Mouse (Mus musculus) c-Kit-positive CD71-negative TER-119-negative erythroid progenitor cells, embryonic 14.5 days (primary cell): ENCODE data around the gene Cryba4.

Experiments
- DNase-seq: peaks from one replicate; pipeline ENCODE4 v3.0.0-alpha.2; 2013; ENCODE audit warnings: low read depth

Gene Cryba4

DNA sequence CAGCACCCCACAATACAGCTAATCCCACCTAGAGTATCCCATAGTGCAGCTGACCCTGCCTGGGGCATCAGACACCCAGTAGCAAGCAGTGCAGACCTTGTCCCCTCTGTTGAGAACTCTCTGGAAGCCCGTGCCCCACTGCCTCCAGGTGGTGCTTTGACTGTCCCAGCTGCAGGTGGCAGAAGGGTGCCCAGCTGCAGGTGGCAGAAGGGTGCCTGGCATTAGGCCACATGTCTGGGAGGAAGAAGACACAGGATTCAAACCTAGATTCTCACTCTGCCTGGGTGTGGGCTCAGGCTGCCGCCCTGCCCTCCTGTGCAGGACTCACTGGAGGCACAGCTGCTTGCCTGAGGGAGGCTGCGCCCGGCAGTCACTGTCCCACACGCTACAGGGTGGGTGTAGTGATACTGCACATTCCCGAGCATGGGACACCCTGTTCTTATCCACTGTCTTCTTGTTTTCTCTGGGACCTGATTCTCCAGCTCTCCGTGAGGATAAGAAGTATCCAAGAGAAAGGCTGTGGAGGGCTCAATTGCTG is 33.3 kb upstream of the Cryba4 start:
- no peak for DNase-seq

DNA sequence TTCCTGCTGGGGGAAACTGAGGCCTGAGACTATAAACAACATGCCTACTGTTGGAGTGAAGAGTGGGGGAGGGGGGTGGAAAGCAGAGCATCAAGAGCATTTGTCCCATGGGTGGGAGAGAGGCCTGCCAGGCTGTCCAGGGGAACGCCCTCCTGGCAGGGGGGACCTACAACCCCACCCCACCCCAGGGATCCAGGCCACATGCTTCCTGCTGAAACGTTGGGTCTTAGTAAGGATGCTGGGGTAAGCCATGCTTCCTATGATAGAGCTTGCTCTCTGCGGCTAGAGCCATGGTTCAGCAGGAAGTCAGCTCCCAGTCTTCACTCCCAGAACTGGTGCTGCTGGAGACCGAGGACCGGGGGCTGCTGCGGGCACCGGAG is 31.9 kb upstream of the Cryba4 start:
- no peak for DNase-seq

DNA sequence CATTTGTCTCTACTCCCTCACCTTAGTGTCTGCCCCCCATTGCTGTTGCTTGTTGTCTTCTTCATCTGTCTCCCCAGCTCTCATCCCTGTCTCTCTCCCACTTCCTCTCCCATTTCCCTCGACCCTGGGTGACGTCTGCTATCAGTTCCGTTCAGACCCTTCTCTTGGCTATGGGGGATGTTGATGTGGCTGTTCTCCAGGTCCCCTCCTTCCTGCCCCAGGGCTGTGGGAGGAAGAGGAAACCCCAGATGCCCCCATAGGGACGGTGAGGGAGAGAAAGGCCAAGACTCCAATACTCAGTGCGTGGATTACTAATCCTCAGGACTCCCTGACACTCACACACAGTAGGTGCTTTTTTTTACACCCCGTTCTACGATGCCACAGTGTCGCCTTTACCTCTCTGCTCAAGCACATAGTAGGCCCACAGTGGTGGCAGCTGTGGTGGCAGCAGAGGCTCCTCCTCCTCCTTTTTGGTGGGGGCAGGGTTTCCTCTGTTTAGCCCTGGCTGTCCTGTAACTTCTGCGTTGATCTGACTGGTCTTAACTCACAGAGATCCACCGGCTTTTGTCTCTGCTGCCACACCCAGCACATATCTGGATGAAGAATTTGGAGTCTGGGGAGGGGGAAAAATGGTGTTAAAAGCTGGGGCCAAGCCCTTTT is 31.4 kb upstream of the Cryba4 start:
- DNase-seq = no peak

DNA sequence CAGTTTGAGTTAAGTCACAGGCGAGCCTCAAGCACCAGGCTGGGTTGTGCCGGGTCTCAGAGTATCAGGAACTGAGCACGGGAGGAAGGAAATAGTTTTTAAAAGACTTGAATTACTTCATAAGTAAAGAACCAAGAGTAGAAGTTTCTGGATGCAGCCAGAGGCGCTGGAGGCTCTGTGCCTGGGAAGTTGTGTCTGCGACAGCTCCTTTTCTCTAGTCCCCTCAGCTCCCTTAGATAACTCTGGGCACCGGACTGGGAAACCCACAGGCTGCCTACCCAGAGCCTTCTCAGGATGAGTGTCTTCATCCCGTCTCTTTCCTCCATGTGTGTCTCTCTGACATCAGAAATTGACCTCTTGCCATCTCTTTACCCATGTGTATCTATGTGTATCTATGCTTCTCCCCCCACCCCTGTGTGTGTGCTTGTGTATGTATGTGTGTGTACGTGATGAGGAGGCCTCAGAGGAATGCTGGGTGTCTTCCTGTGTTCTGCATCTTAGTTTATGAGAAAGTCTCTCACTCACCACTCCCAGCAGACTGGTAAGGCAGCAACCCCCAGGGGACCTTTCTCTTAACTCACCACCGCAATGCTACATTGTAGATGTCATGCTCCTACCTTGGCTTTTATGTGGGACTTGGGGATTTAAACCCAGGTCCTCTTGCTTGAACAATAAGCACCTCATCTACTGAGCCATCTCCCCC is 30.6 kb upstream of the Cryba4 start:
- DNase-seq = no peak

DNA sequence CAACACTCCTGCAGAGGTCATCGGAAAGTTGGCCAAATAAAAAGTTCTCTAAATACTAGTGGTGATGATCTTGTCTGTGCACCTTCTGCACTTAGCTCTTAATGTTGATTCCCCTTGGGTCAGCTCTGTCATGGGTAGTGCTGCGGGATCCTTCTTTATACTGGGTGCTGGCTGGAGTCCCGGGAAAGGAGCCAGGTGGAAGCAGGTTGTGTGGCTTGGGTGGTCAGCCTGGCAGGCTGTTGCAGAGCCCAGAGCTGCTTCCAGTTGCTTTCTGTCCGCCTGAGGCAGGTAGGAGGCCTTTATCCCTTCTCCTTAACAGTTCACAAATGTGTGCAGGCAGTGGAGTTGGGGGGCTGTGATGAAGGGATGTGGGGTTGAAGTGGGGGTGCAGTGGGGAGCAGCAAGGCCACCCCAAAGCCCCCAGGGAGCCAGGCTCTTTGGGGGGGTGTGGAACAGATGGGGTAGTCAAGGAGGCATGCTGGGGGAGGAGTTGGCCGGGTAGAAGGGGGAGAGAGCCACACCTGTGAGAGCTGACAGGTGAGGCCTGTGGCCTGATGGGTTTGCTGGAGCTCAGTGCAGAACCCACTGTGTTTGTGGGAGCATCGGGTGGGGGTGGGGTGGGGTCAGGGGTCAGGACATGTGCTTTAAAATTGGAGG is 29.9 kb upstream of the Cryba4 start:
- DNase-seq = no peak

DNA sequence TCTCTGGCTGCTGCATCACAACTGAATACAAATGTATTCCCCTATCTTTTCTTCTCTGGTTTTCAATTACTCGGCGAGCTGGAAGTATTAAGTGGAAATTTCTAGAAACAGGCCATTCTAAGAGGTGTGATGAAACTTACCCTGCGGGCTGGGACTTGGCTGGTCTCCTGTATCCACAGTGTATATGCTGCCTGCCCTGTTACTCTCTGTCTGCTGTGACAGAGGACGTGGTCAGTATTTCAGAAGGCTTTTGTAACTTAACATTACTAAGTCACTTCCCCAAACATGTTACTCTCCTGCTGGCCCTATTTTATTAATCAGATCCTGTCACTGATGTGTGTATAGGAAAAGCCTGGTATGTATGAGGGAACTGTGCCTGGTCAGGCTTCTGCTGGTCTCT is 29.4 kb upstream of the Cryba4 start:
- no peak for DNase-seq

DNA sequence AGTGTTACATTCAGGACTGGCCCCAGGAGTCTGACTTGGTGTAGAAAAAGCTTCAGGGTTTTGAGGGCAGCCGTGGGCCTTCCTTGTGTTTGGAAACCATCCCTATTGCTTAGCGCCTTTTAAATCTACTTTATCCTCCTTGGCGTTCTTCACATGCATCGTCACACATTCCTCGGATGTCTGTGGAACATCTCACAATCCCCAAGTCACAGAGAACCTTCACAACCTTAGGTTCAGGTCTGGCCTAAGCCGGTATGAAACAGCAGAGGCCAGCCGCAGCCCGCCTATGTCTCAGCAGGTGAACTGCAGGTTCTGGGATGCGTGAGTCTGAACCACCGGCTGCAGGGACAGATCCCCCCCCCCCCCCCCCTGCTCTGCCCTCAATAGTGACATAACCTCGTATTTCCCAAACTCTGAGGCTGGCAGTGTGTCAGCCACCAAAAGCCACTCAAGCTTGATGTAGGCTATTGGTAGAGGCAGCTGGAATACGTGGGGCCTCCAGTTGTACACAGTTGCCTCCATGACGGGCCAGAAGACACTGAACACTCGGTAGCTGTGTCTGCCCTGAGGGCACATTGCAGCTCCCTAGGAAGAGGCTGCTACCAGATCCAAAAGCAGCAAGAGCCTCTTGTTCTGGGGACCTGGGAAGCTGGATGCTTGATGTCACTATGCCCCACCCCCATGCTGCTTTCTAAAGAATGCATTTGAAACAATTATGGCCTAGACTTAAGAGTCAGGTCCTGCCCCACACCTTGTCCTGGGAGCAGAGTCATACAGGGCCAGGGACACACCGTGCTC is 28.7 kb upstream of the Cryba4 start:
- no peak for DNase-seq

DNA sequence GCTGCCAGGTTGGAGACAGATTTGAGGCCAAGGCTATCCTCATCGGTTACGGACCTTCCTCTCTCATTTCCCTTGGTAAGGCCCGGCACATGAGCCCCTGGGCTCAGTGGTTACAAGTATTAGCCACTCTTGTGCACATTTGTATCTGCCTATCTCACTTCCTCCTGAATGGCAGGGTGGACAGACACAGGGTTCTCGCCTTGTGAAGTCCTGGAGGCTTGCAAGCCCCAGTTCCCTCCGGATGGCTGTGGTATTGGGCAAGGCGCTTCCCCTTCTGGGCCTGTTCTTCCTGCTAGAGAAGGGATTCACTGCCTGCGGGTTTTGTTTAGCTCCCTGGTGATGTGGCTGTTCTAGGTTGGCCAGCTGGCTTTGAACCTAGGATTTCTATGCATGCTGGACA is 27.8 kb upstream of the Cryba4 start:
- no peak for DNase-seq

DNA sequence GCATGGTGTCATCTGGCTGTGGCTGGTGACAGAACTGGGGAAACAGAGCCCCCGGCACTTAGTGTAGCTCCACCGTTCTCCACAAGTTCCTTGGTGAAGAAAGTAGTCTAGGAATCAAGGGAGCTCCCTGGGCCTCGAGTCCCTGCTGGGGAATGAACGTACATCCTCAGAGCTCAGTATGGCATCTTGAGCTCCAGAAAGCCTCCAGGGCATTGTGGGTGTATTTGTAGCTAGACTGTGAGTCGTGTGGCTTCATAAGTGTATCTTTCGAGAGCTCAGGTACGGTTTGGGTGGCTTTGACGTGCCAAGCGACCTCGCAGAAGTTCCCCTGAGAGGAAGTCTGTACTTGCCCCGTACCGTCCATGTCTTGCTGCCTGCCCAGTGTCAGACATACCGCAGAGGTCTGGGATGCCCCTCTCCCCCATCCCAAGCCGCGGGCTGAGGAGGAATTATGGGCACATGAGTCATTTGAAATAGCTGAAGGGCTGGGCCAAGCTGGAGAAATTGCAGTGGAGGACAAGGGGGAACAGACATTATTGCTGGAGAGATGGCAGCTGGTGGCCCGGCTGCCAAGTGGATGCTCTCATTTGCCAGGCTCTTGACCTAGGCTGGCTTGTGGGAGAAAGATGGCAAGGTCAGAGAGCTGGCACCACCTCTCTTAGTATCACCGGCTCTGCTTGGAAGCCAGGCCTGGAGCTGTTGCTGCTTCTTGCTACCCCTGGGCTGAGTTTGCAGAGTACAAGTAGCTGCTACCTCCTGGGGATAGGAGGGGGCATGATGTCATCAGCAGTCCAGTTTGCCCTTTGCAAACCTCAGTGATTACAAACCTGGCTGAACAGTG is 27.1 kb upstream of the Cryba4 start:
- DNase-seq = no peak

DNA sequence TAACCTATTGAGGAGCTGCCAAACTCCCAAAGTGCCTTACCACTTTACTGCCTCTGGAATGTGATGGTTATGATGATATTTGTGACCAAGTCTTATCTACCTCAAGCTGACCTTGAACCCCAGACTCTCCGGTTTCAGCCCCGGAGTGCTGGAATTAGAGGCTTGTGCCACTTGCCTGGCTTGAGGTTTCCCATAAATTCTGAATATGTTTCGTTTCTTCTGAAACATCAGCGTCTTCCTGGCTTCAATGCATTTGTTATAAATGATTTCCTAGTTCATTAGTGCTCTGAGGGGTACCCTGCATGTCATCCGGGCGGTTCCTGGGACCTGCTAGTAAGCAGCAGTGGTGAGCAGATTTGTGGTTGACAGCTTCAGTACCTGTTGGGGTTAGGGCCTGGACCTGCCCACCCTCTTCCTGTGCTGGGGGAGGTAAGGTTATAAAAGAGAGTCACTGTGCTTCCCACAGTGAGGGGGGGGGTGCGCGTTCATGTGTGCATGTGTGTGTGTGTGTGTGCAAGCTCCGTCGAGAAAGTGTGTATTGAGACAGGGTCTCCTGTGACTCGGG is 25.7 kb upstream of the Cryba4 start:
- DNase-seq = no peak

DNA sequence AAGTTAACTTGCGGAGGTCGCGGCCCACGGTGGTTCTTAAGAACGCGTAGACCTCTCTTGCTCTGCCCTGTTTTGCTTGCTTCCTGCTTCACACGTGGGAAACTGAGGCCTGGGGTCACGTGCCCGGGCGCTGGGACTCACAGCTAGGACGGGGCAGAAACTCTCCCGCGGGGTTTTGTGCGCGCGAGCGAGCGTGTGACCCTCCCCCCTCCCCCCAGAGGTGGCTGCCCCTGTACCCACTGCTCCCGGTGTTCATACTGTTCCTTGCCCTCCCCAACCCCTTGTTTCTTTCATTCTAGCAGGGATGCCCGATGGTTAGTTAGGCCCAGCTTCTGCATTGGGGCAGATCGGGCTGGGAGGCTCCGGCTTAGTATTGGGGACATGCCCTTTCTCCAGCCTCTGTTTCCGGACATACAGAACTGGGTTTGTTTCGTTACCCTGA is 24.6 kb upstream of the Cryba4 start:
- no peak for DNase-seq

DNA sequence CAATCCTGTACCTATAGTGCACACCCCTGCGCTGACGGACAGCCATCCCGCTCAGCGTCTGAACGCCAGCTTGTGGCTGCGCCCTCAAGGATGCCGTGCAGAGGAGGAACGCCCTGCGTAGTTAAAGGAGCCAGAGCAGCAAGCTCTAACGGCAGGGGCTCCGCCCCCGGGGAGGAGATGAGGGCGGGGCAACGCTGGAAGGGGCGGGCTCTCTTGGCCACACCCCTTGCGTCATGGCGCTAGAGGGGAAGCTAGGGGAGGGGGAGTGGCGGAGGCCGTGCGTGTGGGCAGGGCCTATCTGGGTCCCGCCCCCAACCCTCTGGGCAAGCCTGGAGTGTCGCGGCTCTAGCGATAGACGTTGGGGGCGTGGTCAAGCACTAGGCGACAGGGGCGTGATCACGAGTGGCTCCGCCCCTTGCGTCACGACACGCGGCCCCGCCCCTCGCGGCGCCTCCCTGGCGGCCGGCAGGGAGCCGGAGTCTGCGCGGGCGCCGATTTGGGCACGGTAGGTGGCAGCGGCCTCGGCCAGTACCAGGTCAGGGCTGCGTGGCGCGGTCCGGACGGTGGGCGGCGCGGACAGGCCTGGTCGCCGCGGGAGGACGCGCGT is 24.1 kb upstream of the Cryba4 start, which contains the start of gene Tpst2:
Gene Tpst2 (plus strand): TSS at position 425 of the 607 bp plus-strand sequence.
- peak; percentile 98 for DNase-seq

DNA sequence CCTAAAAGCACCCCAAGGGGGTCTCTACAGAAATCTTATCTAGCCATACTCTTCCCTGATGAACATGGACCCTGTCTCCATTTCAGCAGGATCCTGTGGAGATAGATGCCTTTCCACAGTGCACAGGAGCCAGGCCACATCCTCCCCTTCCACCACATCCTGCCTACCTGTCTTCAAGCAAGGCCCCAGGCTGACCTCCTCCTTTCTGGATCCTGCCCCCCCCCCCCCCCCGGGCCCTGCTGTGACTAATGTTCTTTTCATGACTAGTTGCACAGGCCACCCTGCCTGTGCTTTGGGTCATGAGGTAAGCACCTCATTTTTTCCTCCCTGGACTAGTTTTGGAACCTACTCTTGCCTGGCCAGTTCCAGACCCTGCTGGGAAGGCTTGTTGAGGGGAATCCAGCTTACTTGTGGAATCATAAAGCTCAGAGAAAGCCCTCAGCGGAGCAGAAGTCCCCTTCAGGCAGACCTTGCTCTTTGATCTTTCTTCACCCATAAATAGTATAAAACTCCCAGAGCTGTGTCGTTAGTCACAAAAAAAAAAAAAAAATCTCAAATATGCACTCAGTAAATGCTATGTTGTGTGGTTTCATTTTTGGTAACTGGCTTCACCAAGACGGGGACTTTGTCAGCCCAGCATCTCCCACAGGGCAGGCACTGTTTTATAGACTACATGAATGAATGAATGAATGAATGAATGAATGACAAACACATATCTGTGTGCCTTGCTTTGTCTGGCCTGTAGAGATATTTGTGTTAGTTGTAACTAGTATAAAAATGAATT is 22.9 kb upstream of the Cryba4 start:
- DNase-seq = no peak

DNA sequence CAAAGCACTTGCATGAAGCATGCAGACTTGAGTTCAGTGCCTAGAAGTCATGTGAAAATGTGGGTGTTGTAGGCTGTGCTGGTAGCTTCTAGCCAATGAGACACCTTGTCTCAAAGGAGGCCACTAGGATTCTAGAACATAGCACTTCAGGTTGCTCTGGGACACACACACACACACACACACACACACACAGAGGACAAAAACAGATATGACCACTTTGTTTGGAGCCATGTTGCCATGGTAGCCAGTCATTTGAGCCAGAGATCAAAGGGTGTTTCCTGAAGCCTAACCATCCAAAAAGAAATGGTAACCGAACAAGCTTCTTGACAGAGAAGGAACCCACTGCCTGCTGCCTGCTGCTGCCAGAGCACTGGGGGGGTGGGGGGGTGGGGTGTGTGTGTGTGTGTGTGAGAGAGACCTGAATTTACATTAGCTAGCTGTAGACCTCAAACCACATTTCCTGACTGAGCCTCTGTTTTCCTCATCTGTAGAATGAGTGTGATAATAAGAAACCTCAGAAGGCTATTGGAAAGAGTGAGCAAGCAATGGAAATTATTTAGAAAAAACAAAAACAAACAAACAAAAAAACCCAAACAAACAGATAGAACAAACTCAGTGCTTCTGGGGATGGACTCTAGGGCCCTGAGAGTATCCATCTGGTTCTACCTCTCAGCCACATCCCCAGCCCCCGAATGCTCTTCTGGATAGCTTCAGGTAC is 21.6 kb upstream of the Cryba4 start:
- no peak for DNase-seq

DNA sequence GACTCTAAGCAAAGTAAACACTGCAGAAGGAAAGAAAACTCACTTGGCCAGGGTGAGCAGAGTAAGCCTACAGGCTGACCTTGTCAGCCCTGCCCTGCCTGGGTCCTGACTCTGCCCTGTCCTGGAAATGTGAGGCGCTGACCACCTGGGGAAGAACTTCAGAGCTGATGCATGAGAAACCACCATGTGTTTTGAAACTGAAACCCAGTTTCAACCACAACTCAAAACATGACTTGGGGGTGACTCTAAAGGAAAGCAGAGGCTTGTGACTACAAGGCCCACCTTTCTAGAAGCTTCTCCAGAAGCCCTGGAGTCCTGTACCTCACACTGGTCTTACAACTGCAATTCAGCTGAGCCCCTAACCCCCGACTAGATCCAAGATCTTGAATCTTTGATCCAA is 20.6 kb upstream of the Cryba4 start:
- DNase-seq = no peak

DNA sequence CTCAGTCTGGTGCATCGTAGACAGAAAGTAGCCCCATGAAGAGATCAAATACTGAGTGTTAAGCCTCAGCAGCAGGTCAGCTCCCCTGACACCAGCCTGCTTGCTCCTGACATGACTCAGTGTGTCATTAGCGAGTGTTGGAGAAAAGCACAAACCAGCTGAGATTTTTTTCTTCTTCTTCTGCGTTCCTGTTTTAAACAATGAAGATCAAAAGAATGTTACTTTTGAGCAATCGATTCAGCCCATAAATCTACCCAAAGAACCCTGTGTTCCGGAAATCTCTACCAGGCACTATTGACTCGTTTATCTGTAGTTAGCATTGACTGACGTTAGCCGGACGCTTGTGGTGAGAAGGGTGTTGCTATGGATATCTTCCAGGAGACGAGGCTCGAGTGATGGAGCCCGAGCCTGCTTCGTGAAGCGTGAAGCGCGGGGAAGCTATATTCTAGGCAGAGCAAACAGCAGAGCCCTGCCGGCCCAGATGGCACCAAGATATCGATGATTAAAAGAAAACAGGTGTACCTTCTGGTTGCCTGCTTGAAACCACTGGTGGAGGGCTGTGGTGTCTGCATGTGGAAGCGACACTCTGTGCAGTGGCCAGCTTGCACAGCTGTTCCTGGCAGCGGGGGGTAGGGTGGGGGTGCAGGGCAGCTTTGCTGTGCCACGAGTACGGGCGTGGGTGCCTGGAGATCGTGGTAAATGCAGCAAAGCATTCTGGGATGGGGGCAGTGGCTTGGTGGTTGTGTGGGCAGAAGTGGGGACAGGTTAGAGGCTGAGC is 18.6 kb upstream of the Cryba4 start:
- DNase-seq = no peak

DNA sequence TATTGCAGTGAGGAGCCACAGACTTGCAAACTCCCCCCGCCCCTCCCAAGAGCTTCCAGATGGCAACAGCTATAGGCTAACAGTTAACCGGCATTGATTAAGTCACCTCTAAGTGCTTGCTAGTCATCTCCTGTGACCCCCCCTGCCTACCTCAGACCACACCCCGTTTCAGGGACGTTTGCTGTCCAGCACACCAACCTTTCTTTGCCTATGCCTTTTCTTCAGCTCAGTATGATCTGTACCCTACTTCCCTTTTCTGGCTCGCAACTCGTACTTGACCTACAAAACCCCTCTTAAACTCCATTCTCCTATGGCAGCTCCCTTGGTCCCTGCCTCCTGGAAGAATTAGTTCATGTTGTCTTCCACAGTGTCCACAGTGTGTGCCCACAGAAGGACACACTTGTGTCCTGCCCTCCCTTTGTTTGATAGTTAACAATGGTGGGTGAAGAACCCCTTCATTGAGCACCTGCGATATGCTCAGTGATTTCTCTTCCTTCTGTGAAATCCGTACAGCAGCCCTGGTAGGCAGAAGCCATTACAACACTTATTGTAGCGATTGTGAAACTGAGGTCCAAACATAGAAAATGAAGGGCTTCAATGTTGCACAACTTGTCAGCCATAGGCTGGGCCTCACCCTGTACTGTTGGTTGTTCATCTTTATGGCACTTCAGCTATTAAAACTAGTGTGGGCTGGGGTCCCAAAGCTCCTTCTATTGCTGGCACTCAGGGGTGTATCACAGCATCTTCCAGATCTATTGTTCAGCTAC is 13.9 kb upstream of the Cryba4 start:
- no peak for DNase-seq

DNA sequence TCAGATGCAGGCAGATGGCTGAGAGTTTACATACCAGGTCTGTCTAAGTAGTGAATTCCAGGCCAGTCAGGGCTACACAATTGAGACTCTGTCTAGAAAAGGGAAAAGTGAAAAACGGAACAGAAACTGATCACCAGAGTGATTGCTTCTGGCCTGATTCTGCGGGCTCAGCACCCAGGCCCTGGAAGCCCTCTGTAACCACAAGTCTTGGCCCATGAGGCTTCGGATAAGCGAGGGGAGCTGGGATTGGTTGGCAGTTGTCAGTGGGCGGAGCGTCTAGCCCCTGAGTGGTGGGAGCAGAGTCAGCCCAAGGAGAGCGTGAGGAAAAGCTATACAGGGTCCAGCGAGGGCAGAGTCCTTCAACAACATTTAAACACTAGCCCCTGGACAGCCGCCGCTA is 13.2 kb upstream of the Cryba4 start:
- no peak for DNase-seq
